30 mouse cellular contexts compared by ENCODE assay signal in genomic region chr4:125319343-125319742, GRCm38 (mm10).
DNase-seq lines count a peak whose midpoint lies in the region; ATAC-seq and TF ChIP-seq lines count a peak whose summit lies in the region.
"Had no signal": no experiment of that assay in that cellular context is flagged by ENCODE, and none has a peak within 500 bp of the region (broad histone marks: within the 10 kb centered on the region; RNA-seq: fewer than 3 reads in every experiment).

No protein-coding gene starts in this region.

- peak; percentile 26 for DNase-seq in hindbrain, postnatal 0 days (ENCODE audit: low spot score)
- DNase-seq in brain, embryonic 14.5 days (ENCODE audit: low read depth): peak; percentile 92
- peak; percentile 86 for DNase-seq in forebrain, embryonic 14.5 days (ENCODE audit: low spot score)
- DNase-seq in retina, embryonic 14.5 days (ENCODE audit: low spot score): peak; percentile 55
- DNase-seq in lung, postnatal 0 days (ENCODE audit: low spot score): no peak
- DNase-seq in layer of hippocampus, adult 9-11 months: no peak
- DNase-seq: adrenal gland, adult 2 months; B cell, adult 2 months; cerebellum, adult 11-12 months; cerebellum, postnatal 10 days; gastrocnemius, postnatal 25 days; heart, adult 18-20 months; heart, postnatal 10 days; kidney, adult 11 months; kidney, postnatal 14 days; lung, embryonic 14.5 days; right cerebral cortex, adult 18-20 months; right cerebral cortex, postnatal 4 days; thymus, adult 2 months; thymus, postnatal 36 days had no signal

- no peak for TF ChIP-seq POLR2A in brain, embryonic 14.5 days (IDR thresholded peaks at IDR 0.05; ENCODE audit: borderline replicate concordance, extremely low read depth, insufficient read depth, insufficient read length, poor library complexity, severe bottlenecking)

- H3K9me3 ChIP-seq in hindbrain, postnatal 0 days (ENCODE audit: low read length): no peaks in the 10 kb centered on the region
- H3K9me3 ChIP-seq in hindbrain, embryonic 12.5 days (replicated peaks): no peaks in the 10 kb centered on the region
- no peaks in the 10 kb centered on the region for H3K9me3 ChIP-seq in forebrain, embryonic 14.5 days (replicated peaks; ENCODE audit: control insufficient read depth, low read length)
- H3K9me3 ChIP-seq in lung, postnatal 0 days (ENCODE audit: low read length): no peaks in the 10 kb centered on the region
- H3K9me3 ChIP-seq: heart, embryonic 13.5 days; limb, embryonic 12.5 days; liver, embryonic 15.5 days; midbrain, embryonic 10.5 days had no signal

- H3K36me3 ChIP-seq in hindbrain, postnatal 0 days (ENCODE audit: insufficient read depth, low read length): no peaks in the 10 kb centered on the region
- H3K36me3 ChIP-seq in hindbrain, embryonic 12.5 days: no peaks in the 10 kb centered on the region
- H3K36me3 ChIP-seq in forebrain, embryonic 14.5 days (ENCODE audit: control insufficient read depth, insufficient read depth, low read length): no peaks in the 10 kb centered on the region
- no peaks in the 10 kb centered on the region for H3K36me3 ChIP-seq in lung, postnatal 0 days (ENCODE audit: insufficient read depth, low read length)
- H3K36me3 ChIP-seq: heart, embryonic 13.5 days; limb, embryonic 12.5 days; liver, embryonic 15.5 days; midbrain, embryonic 10.5 days had no signal

- no peak overlapping the region for H3K27ac ChIP-seq in hindbrain, postnatal 0 days
- no peak overlapping the region for H3K27ac ChIP-seq in hindbrain, embryonic 12.5 days
- peak overlapping the region; percentile 39 for H3K27ac ChIP-seq in forebrain, embryonic 14.5 days (ENCODE audit: low read depth, low read length)
- H3K27ac ChIP-seq in lung, postnatal 0 days (ENCODE audit: low read length): no peak overlapping the region
- H3K27ac ChIP-seq: heart, embryonic 13.5 days; left cerebral cortex, adult 2 months; limb, embryonic 12.5 days; liver, embryonic 15.5 days; midbrain, embryonic 10.5 days; stomach, postnatal 0 days had no signal

- no peaks in the 10 kb centered on the region for H3K27me3 ChIP-seq in hindbrain, postnatal 0 days (ENCODE audit: insufficient read depth, low read length)
- peaks cover 10% of the 10 kb centered on the region; the same call in 1 of the 2 replicates for H3K27me3 ChIP-seq in hindbrain, embryonic 12.5 days
- H3K27me3 ChIP-seq in forebrain, embryonic 14.5 days (replicated peaks; ENCODE audit: control insufficient read depth, insufficient read depth, low read length): no peaks in the 10 kb centered on the region; the same call in 1 of the 2 replicates
- no peaks in the 10 kb centered on the region for H3K27me3 ChIP-seq in lung, postnatal 0 days (replicated peaks; ENCODE audit: insufficient read depth, low read length)
- H3K27me3 ChIP-seq: liver, embryonic 15.5 days had no signal

- no peak for ATAC-seq in hindbrain, postnatal 0 days
- ATAC-seq in hindbrain, embryonic 12.5 days (ENCODE audit: low FRiP score): no peak
- peak; percentile 52 for ATAC-seq in forebrain, embryonic 14.5 days
- no peak for ATAC-seq in lung, postnatal 0 days
- ATAC-seq: activated CD4-positive, CD25-positive, alpha-beta regulatory T cell, adult 4 months; inflammation-experienced regulatory T-cells, adult 6 months had no signal

- TF ChIP-seq EP300 in lung, postnatal 0 days (IDR thresholded peaks at IDR 0.05): no peak

- no peak overlapping the region for H3K9ac ChIP-seq in hindbrain, postnatal 0 days (replicated peaks; ENCODE audit: low read length)
- no peak overlapping the region for H3K9ac ChIP-seq in hindbrain, embryonic 12.5 days
- no peak overlapping the region for H3K9ac ChIP-seq in forebrain, embryonic 14.5 days (ENCODE audit: low read length)
- no peak overlapping the region for H3K9ac ChIP-seq in lung, postnatal 0 days (replicated peaks; ENCODE audit: low read depth)
- H3K9ac ChIP-seq: heart, embryonic 13.5 days; limb, embryonic 12.5 days; liver, embryonic 15.5 days; lung, embryonic 14.5 days had no signal

- H3K4me2 ChIP-seq in hindbrain, postnatal 0 days (ENCODE audit: low read depth, low read length): no peak overlapping the region
- H3K4me2 ChIP-seq in hindbrain, embryonic 12.5 days (replicated peaks): no peak overlapping the region
- no peak overlapping the region for H3K4me2 ChIP-seq in forebrain, embryonic 14.5 days (ENCODE audit: low read length)
- H3K4me2 ChIP-seq in lung, postnatal 0 days (replicated peaks; ENCODE audit: low read depth, low read length): no peak overlapping the region
- H3K4me2 ChIP-seq: heart, embryonic 13.5 days; limb, embryonic 12.5 days; liver, embryonic 15.5 days; lung, embryonic 14.5 days had no signal

- H3K4me3 ChIP-seq in hindbrain, postnatal 0 days (ENCODE audit: low read length): no peak overlapping the region
- no peak overlapping the region for H3K4me3 ChIP-seq in hindbrain, embryonic 12.5 days
- no peak overlapping the region for H3K4me3 ChIP-seq in forebrain, embryonic 14.5 days (ENCODE audit: low read depth, low read length)
- H3K4me3 ChIP-seq in lung, postnatal 0 days (ENCODE audit: low read depth, low read length): no peak overlapping the region
- H3K4me3 ChIP-seq: erythroblast, embryonic 14.5 days; heart, embryonic 13.5 days; left cerebral cortex, adult 2 months; limb, embryonic 12.5 days; liver, embryonic 15.5 days; midbrain, embryonic 10.5 days had no signal

- TF ChIP-seq CTCF in hindbrain, postnatal 0 days (IDR thresholded peaks at IDR 0.05; ENCODE audit: low read depth): no peak
- TF ChIP-seq CTCF in brain, embryonic 14.5 days (IDR thresholded peaks at IDR 0.05; ENCODE audit: borderline replicate concordance, extremely low read depth, insufficient read depth, insufficient read length): no peak
- no peak for TF ChIP-seq CTCF in lung, postnatal 0 days (IDR thresholded peaks at IDR 0.05)

- peaks cover 14% of the 10 kb centered on the region for H3K4me1 ChIP-seq in hindbrain, postnatal 0 days (ENCODE audit: insufficient read depth, low read length)
- H3K4me1 ChIP-seq in hindbrain, embryonic 12.5 days: peaks cover 19% of the 10 kb centered on the region
- H3K4me1 ChIP-seq in forebrain, embryonic 14.5 days (ENCODE audit: control insufficient read depth, insufficient read depth, low read length): peaks cover 36% of the 10 kb centered on the region
- H3K4me1 ChIP-seq in lung, postnatal 0 days (ENCODE audit: insufficient read depth, low read depth, low read length): no peaks in the 10 kb centered on the region
- H3K4me1 ChIP-seq: heart, embryonic 13.5 days; limb, embryonic 12.5 days; liver, embryonic 15.5 days had no signal

- 26% methylated on average over 5 of the region's 5 CpGs for WGBS in hindbrain, postnatal 0 days
- WGBS in hindbrain, embryonic 12.5 days: 43% methylated on average over 5 of the region's 5 CpGs
- 2% methylated on average over 5 of the region's 5 CpGs for WGBS in forebrain, embryonic 14.5 days
- WGBS in lung, postnatal 0 days: 59% methylated on average over 5 of the region's 5 CpGs

Comparison
In these comparisons a context has a peak if more than half of its experiments do, and no peak if none do; other contexts are left out.
1. DNase-seq: peak in hindbrain, postnatal 0 days (single experiment), brain, embryonic 14.5 days (single experiment), forebrain, embryonic 14.5 days (single experiment) and retina, embryonic 14.5 days (single experiment); none in lung, postnatal 0 days (single experiment) and layer of hippocampus, adult 9-11 months (single experiment).